Mouse (Mus musculus): ENCODE results near the gene Fat2.

The Fat2 gene

DNA sequence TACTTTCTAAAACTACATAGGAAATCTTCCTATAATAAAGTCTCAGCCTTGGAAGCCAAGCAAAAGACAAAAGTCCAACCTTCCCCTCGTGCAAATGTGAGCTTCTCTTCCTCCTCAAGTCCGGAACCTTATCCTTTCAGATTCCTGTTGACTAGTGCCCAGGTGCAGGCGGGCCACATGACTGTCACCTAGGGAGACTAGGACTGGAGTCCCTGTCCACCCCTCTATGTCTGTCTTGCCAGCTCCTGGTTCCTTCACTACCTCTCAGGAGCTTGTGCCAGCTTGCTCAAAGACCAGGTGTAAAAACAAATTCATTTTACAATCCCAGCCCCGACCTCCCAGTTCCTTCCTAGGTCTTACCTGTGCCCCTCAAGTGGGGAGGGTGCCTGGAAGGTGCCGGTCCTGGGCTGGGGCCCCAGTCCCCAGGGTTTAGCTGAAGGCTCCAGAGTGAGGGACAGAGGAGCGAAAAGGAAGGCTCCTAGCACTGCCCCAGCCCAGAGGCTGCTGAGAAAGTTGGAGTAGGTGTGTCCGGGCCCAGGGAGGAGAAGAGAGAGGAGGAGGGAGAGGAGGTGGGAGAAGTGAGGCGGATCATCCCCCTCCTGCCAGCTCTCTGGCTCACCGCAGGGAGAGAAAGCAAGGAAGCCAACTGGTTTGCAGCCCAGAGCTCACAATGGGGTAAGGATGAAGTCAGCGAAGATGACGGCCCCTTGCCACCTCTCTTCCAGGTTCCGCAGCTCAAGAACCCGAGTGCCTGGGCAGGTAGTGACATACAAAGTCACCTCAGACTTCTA lies at the start of gene Fat2:
Fat2 (minus strand) TSS at position 464 of the 791 bp plus-strand sequence.
- DNase-seq (ENCODE audit: low spot score): no peak

DNA sequence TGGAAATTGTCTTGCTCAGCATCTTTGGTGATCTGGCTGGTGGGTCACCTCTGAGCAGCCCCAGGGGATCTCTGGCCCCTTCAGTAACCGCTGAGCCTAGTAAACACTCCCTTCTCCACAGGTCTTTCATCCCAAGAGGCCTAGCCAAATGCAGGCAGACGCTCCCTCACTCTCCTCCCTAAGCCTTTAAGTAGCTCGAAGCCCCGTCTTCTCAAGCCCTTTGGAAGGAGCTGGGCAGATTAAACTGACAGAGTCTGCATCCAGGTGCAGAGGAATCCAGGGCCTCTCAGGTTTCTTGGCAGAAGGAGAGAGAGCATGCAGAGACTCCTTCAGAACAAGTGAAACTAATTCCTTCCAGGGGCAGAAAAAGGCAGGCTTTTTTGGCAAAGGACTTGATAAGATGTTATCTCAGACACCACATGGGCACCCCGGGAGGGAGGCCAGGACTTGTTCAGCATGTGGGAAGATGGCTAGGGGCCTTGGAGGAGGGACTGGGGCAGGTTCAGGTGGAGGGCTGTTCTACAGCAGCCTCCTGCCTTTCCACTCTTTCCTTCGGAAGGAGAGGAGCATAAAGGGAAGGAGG lies 47.2 kb upstream of the Fat2 start:
- DNase-seq (ENCODE audit: low spot score): no peak

DNA sequence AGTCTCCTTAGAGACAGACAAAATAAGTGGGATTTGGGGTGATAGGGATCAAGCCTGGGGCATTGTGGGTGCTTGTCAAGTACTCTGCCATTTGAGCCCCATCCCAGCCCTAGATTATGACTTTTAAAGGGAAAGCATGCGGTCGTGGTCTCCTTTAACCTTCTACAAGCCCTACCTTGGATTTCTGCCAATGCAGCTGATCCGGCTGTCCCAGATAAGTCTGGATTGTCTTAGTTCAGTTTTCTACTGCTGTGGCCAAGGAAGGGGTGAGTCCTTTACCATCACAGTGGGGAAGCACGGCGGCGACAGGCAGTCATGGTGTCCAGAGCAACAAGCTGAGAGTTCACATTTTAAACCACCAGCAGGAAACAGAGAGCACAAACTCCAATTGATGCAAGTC lies 44.5 kb upstream of the Fat2 start:
- no peak for DNase-seq (ENCODE audit: low spot score)

DNA sequence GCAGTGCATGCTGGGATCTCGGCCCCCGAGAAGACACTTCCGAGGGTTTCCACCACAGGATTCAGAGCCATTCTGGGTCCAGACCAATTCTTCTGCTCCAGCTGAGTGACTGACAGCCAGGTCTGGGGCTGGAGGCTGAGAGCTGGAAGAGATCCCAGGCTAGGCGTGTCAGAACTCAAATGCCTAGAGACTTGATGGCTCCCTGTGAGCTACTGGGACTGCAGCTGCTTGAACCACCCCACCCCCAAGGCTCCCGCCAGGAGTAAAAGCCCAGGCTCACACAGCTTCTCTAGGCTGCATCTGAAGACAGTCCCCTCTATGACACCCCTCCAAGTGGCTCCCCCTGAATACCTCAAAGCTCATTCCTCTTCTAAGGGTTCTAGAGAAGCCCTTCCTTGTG lies 42.0 kb upstream of the Fat2 start:
- no peak for DNase-seq (ENCODE audit: low spot score)

DNA sequence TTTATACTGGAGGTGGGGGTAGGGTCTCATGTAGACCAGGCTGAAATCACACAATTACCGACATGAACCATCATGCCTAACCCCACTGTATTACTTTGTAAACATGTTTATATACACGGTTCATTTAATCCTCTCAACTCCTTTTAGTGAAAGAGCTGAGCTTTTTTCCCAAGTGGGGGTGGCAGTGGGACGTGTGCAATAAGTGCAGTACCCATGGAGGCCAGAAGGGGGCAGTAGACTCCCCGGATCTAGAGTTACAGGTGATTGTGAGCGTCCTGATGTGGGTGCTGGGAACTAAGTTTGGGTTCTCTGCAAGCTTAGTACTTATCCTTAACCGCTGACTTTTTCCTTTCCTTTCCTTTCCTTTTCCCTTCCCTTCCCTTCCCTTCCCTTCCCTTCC lies 37.5 kb upstream of the Fat2 start:
- no peak for DNase-seq (ENCODE audit: low spot score)

DNA sequence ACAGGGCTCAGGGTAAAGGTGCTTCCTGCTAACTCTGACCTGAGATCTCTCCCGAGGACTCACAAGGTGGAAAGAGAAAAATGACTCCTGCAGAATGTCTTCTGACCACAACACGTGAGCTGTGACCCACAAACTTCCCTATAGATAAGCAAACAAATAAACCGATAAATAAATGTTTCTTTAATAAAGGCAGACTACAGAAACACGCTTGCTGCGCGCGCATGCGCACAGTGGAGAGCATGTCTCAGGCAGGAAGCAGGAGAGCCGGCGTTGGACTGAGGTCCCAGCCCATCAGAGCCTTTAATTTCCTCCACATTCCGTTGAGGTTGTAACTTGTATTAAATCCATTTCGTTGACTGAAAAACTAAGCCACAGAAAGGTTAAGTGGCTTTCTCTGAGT lies 37.0 kb upstream of the Fat2 start:
- DNase-seq (ENCODE audit: low spot score): no peak

DNA sequence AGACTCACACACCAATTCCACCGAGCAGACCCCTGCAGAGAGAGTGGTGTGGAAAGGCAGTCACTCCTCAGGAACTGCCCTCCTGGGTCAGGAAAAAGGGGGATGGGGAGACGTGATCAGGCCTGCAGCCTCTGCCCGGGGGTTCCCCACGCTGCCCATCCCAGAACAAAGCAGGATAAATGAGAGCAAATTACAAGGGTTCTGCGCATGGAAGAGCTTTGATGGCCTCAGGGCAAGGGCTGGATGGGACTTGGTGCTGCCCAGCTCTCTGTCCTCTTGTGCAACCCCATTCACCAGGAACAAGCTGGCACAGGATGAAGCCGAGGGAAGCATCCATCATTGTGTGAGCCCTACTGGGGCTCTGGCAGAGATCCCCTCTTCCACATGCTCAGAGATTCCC lies 35.6 kb upstream of the Fat2 start:
- no peak for DNase-seq (ENCODE audit: low spot score)

DNA sequence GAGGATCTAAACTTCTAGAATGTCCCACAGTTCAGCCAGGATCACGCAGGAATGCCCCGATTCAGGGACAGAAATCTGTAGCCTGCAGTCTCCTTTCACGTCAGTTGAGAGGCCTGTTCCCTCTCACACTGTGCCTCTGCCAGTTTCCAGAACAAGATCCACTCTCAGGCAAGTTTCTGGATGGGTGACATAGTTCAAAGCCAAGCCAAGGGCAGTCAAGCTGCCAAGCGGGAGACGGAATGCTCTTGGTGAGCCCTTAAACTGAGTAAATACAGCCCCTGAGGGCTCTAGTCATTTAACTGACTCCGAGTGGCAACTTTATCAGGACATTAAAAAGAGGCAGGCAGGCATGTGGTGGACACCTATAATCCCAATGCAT lies 32.7 kb upstream of the Fat2 start:
- DNase-seq (ENCODE audit: low spot score): no peak

DNA sequence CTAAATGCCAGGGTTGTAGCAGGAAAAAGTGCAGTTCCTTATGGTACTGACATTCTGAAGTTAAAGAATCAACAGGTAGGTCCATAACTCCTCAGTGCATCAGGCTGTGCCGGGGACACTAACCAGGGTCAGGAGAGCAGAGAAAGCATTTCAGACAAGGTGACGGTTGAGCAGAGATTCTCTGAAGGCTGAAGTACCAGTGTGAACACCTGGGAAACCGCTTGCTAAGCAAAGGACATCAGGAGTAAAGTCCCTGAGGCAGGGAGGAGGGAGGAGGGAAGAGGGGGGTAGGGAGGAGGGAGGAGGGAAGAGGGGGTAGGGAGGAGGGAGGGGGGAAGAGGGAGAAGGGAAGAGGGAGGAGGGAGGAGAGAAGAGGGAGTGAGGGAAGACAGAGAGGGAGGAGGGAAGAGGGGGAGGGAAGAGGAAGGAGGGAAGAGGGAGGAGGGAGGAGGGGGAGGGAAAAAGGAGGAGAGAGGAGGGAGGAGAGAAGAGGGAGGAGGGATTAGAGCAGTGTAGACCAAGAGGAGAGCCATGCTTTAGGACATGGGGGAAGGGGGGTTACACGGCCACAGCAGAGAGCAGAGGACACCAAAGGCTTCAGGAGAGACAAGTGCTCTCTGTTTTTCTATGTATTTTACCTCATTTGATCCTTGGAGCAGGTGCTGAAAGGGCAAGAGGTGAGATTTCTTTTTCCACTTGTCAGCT lies 32.2 kb upstream of the Fat2 start:
- no peak for DNase-seq (ENCODE audit: low spot score)

DNA sequence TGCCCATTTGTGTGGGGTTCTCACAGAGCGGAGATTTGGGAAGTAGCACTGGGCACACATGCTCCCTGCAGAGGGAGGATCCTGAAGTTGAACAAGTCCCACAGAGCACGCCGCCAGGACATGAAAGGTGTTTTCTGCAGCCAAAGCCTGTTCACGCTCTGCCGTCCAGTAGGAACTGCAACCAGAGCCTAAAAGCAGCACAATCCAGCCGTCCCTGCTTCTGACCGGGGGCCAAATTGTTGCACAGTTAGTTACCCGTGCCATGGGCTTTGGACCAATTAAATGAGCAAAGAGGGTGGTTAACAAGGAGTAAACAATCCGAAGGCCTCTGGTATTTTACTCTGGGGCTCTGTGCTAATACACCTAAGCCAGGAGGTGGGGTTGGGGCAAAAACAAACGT lies 31.4 kb upstream of the Fat2 start:
- no peak for DNase-seq (ENCODE audit: low spot score)

DNA sequence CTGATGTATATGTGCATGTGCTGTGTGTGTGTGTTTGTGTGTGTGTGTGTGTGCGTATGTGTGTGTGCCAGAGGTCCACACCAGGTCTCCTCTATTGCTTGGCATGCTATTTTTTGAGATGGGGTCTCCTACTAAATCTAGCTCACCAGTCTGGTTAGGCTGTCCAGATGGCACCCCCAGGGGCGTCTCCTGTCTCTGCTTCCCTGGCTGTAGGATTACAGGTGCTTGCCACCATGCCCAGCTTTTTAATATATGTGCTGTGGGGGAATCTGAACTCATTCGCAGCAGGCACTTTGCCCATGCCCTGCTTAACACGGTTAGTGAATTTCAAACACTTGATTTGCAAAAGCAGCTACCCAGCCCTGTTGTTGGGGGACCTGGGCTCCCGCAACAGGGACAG lies 29.5 kb upstream of the Fat2 start:
- DNase-seq (ENCODE audit: low spot score): no peak

DNA sequence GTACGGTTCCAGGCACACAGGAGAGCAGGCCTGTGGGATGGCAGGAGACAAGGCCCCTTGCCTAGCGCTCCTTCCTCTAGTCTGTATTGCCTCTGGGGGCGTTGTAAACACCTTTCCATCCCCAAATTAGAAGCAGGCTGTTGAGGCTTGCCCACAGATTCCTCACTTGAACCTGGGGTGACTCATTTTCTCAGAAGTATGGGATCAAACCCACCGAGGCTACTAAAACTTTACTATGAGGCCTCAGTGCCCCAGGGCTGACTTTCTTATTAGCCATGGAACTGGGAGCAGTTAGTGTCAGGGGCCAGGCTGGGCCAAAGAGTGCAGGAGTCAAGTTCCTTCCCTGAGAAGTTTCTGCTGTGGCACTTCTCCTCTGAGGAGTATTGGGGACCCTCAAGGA lies 28.9 kb upstream of the Fat2 start:
- no peak for DNase-seq (ENCODE audit: low spot score)

DNA sequence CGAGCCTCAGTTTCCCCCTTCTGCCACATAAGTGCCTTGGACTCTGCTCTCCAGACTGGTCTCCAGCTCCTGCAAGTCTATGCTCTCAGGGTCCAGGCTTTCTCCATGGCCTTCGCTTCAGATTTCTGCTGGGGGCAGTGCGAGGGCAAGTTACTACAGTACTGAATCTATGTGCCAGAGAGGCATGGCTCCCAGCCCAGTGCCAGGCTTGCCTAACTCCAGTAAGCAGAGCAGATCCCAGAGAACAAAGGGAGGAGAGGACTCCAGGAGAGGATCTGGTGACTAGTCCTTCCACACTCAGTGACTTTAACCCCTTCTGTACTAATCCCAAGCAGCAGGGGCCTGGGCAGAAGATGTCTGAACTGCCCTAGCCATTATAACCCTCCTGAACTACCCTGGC lies 28.3 kb upstream of the Fat2 start:
- DNase-seq (ENCODE audit: low spot score): no peak

DNA sequence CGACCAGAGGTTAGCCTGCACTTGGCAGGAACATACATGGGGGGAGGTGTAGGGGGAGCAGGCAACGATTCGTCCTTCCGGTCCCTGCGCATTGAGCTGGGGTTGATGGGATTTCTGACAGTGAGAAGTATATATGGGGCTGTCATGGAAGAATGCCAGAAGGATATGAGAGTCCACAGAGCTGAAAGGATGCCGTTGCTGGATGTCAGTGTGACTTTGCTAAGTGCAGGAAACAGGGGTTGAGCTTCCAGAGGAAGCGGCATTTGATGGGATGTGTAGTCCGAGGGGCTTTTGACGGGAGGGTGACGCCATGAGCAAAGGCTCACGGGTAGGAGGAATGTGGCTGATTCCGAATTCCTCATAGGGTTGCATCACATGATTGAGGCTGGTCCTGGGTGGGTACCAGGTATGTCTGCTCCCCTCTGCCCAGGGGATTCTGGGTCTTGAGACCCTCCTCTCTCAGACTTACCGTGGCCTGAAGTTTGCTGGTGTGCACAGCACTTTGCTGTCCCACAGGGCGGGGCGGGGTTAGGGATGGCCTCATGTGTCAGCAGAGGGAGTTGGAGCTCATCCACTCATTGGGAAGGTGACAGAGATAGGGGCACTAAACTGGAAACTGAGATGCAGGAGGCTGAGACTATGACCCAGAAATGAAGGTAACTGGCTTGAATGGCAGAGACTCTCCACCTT lies 21.9 kb upstream of the Fat2 start:
- no peak for DNase-seq (ENCODE audit: low spot score)

DNA sequence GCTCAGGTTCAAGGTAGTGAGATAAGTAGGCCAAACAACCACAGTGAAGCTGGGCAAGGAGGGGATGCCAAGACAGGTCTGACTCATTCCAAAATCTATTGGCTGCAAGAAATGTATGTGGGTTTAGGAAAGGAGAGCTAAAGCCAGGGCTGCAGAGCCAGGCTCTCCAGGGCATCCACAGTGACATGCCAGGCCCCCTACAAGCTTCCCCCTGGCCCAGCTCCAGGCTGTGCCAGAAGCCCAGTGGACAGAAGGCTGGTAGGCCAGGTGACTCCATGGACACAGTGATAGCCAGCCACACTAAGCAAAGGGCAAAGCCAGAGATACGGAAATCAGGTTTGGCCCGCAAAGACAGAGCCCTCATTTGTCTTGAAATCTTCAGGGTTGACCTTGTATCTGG lies 20.5 kb upstream of the Fat2 start:
- no peak for DNase-seq (ENCODE audit: low spot score)

DNA sequence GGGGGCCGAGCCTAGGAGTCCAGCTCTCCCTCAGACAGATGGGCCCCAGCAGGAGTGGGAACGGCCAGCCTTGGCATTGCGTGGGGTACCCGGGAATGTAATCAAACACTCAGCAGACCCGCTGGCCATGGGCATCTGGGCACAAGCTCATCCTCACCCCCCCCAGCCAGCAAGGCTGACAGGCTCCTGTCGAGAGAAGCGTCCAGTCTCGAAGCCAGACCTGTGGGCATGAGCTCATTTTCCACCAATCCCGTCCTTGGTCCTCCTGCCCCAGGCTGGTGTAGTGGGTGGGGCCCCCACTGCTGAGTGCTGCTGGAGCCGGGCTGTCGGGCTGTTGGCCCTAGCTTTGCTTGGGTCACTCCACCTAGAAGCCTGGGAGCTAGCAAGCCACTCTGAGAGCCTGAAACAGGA lies 5.6 kb upstream of the Fat2 start:
- DNase-seq (ENCODE audit: low spot score): no peak

DNA sequence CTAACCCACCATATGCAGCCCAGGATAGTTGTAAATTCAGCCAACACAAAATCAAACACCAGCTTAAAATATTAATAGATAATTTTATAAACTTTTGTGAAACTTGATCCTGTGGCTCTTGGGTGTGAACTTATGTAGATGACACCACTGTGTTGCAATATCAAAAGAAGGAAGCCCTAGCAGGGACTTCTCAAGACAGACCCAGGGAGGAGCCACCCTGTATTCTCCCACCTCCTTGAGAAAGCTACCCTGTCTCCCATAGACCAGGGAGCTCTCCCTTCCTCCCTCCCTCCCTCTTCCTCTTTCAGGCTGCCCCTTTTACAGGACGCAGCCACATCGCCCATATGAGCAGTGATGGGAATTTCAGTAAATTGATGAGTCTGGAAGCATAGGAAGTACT lies 4.4 kb upstream of the Fat2 start:
- no peak for DNase-seq (ENCODE audit: low spot score)

DNA sequence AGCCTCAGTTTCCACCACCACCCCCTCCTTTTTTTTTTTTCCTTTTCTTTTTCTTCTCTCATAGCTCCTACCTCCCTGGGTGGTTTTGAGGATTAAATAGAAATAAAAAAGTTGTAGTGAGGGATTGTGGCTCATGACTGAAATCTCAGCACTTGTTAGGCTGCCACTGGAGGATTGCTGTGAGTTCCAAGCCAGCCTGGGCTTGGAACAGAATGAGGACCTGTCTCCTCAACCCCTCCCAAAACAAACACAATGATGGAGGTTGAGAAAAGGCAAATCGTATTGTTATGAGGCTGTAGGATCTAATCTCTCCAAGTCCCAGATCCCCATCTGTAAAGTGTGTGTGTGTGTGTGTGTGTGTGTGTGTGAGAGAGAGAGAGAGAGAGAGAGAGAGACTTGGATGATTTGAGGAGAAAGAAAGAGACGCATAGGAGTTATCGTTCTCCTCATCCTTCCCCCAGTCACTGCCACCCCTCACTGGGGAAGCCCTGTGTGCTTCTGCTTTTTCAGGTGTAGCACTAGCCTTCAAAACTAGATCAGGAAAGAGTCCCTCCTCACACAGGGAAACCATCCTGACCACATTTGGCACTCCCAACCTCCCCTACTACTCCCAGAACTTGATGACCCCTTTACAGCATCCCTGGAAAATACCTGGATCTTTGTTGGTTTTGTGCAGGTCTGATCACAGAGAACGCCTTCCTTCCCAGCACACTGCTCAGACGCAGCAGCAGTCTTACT lies 837 bp upstream of the Fat2 start:
- DNase-seq (ENCODE audit: low spot score): no peak

DNA sequence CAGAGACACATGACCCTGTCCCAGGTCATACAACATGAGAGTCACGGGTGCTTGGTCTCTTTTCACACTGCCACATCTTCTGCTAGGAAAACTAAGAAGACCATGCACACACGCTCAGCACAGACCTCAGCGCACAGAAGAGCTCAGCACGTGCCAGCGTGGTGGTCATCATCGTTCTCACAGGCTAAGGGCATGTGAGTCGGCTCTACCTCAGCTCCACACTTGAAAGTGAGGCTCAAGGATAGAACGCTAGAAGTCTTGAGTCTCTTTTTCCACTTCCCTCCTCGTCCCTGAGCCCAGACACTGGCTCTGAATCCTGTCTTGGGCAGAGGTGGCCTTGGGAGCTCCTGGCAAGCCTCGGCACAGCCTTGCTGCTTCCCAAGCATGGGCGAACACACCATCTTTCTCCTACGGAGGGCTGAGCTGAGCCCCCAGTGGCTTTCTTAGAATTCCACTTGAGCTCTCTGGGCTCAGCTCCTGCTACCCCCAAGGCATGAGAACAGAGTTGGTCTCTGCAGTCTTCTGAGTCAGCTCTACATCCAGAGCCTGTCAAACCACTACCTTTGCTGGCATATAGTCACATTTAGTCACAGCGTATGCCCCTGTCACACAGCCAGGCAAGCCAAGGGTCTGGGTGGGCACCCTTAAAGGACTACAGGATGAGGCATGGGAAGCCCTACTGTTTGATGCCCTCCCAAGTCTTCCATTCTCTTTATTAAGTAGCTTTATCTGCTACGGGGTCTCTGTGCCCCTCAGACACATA lies 869 bp downstream of the Fat2 start:
- DNase-seq (ENCODE audit: low spot score): no peak

DNA sequence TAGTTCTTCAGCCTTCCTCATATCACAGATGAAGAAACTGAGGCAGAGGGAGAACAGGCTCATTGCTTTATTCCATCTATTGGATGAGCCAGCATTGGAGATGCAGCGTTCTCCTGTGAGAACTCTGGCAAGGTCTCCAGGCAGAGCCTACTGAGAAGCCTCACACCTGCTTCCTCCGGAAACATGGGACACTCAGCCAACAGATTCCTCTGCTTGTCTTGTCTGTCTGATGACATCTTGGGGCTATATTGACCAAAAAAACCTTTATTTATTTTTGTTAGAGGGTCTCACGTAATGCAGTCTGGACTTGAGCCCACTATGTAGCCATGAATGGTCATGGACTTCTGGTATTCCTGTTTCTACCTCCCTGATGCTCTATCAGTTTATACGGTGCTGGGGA lies 1.8 kb downstream of the Fat2 start:
- no peak for DNase-seq (ENCODE audit: low spot score)

DNA sequence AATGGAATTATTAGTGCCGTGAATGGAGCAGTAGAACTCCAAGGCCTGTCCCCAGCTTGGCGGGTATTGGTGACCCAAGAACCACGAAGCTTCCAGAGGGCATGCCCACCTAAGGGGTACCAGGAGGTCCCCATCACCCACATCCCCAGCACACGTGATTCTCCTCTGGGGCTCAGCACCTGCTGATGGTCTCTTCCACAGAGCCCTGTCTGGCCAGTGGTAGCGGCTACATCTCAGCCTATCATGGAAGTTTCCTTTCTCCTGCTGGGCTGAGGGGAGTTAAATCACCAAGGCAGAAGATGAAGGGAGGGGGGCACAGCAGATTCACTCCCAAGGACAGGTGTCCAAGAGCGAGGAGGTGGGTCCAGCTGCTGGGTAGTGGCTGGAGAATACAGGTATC lies 2.3 kb downstream of the Fat2 start:
- DNase-seq (ENCODE audit: low spot score): no peak
